Mouse (Mus musculus): Measurements from ENCODE around the gene Larp4b. TPM values are rescaled to one million over a fixed set of nuclear protein-coding genes. Genes with fewer than 3 reads are reported as not detected.

Larp4b gene
- polyA plus RNA-seq, 1 experiment from 2014 or later, result 34.5 TPM

DNA sequence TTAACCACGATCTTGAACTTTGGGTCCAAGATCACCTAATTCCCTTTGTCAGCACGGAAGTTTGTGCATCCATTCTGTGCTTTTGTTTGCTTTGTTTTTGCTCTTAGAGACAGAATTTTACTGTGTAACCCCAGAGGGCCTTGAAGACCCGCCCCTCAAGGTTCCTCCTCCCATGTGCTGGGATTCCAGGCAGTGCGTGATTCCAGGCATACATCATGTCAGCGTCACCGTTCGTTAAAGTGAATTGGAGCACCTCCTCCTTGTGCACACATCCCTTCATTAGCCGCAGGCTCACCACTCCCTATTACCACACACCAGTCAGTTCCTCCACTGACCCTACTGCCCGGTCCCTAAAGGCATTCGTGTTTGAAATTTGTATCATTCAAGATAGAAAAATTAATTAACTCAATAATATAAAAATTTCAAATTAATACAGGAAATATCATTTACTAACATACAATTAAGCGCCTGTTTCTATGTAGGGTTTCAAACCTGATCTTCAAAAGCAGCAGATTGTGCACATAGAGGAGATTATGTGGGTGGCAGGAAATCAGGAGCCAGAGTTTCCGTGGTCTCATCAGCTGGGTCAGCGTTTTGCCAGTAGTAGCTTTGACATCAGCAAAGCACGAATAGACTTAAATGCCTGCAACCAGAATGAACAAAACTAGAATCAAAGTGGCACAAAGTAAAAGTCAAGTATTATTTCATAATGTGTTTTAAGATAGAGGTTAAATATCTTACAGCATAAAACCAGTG is 11.4 kb upstream of the Larp4b start:
- H3K36me3 ChIP-seq, result no peaks in the 10 kb centered on the region
- 71% methylated on average over 14 of the region's 14 CpGs for WGBS
- H3K4me1 ChIP-seq, result no peaks in the 10 kb centered on the region
- H3K4me3 ChIP-seq (replicated peaks), result no peak overlapping the region
- no peaks in the 10 kb centered on the region for H3K27me3 ChIP-seq
- H3K9ac ChIP-seq, result no peak overlapping the region
- H3K27ac ChIP-seq, result no peak overlapping the region
- no peaks in the 10 kb centered on the region for H3K9me3 ChIP-seq (replicated peaks)
- ATAC-seq (replicated peaks; ENCODE audit: low FRiP score), result no peak
- no peak overlapping the region for H3K4me2 ChIP-seq

DNA sequence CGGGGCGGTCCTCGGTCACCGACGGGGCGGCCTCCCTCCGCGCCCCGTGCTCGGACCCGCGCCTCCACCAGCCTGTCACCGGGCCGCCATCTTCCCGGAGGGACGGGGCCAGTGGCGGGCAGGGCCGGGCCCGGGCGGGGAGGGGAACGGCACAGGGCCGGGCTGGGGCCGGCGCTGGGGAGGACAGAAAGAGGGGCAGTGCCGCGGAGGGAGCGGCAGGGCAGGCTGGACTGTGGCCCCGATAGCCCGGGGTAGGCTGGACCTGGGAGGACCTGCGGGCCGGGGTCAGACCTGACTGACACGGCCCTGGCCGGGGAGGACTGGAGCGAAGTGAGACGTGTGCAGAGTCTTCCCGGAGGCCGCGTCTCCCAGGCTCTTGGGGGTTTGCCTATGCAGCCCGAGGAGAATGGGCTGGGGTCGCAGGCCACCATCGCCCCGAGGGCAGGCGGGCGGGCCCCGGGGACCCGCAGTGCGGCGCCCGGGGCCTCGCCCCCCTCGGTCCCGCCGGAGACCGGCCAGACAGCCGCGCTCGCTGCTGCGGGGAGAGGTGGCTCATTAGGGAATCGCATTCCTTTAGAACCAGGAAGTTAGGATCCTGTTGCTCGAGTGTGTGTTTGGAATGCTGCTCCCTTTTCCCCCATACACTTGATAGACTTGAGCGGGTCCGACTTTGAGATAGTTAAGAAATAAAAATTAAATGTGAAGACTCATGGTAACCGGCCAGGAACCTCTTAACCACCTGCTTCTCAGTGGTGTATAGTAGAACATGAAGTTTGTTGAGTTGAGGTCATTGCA is 702 bp downstream of the Larp4b start:
- ATAC-seq (replicated peaks; ENCODE audit: low FRiP score), result peak; percentile 77
- Histone ChIP-seq H3K4me3 (replicated peaks) (peak overlapping the region; percentile 99), H3K9ac (peak overlapping the region; percentile 93)

DNA sequence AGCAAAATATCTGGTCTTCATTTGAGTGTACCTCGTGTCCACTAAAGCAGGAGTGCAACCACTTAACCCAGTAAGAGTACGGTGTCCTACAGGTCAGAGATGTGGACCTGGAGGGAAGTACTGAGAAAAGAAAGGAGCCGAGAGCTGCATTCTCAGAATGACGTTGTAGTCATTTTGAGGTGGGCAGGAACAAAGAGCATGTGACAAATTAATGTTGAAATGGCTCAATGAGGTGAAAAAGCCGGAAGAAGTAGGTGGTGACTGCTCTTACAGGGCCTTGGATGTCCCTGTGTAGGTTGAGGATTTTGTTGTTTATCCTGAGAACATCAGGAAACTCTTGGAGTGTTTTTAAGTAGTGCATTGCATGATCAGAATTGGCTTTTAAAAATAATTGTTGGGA is 5.6 kb downstream of the Larp4b start:
- no peaks in the 10 kb centered on the region for H3K9me3 ChIP-seq (replicated peaks)
- peaks cover 30% of the 10 kb centered on the region for H3K4me1 ChIP-seq
- H3K27ac ChIP-seq, result no peak overlapping the region
- no peaks in the 10 kb centered on the region for H3K36me3 ChIP-seq
- no peak overlapping the region for H3K4me3 ChIP-seq (replicated peaks)
- no peak for ATAC-seq (replicated peaks; ENCODE audit: low FRiP score)
- WGBS, result 81% methylated on average over 5 of the region's 5 CpGs
- H3K4me2 ChIP-seq, result no peak overlapping the region
- H3K27me3 ChIP-seq, result no peaks in the 10 kb centered on the region
- no peak overlapping the region for H3K9ac ChIP-seq

More for the DNA sequence above, 702 bp downstream of the Larp4b start:
- Histone ChIP-seq H3K27me3 (no peaks in the 10 kb centered on the region), H3K36me3 (no peaks in the 10 kb centered on the region), H3K9me3 (replicated peaks) (no peaks in the 10 kb centered on the region), H3K4me2 (peak overlapping the region; percentile 66), H3K27ac (peak overlapping the region; percentile 96), H3K4me1 (peaks cover 30% of the 10 kb centered on the region)
- 0% methylated on average over 60 of the region's 63 CpGs for WGBS

DNA sequence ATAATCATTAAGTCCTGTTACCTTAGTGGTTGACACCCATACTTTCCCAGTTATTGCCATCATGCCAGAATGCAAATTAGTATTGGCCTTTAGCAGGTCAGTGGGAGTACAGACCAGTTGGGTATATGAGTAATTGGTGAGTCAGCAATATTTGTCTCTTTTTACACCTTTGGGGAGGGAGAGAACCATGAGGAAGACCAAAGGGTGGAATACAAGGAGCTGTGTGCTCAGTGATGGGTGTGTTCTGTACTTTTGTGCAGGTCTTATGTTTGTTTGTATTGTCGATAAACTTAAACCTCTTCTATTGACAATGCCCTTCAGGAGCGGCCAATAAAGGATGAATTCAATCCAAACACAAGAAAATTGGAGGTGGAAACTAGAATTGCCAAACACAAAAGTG is 6.8 kb downstream of the Larp4b start:
- H3K4me3 ChIP-seq (replicated peaks), result no peak overlapping the region
- H3K9ac ChIP-seq, result no peak overlapping the region
- peaks cover 25% of the 10 kb centered on the region for H3K4me1 ChIP-seq
- no peak for ATAC-seq (replicated peaks; ENCODE audit: low FRiP score)
- no peaks in the 10 kb centered on the region for H3K9me3 ChIP-seq (replicated peaks)
- no peak overlapping the region for H3K4me2 ChIP-seq
- no peaks in the 10 kb centered on the region for H3K27me3 ChIP-seq
- WGBS, result 91% methylated on average over 2 of the region's 2 CpGs
- no peaks in the 10 kb centered on the region for H3K36me3 ChIP-seq
- H3K27ac ChIP-seq, result no peak overlapping the region

DNA sequence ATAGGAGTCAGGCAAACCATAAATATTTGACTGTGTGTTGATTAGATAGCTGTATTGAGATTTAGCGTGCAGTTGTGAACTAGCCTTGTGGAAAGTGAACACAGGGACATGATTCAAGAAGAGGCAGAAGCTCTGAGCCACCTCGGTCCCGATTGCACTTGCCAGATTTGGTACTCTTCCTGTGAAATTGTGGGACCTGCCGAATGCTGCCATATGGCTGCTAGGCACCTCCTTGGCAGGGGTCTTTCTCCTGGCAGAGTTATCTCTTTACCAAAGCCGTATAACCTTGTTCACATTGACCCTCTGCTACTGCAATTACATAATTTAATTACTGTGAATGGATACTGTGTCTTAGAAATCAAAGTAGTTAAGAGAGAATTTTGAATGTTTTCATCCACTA is 12.6 kb downstream of the Larp4b start:
- 65% methylated on average over 5 of the region's 5 CpGs for WGBS
- no peak overlapping the region for H3K27ac ChIP-seq
- no peak overlapping the region for H3K9ac ChIP-seq
- H3K4me3 ChIP-seq (replicated peaks), result no peak overlapping the region
- ATAC-seq (replicated peaks; ENCODE audit: low FRiP score), result no peak
- no peak overlapping the region for H3K4me2 ChIP-seq
- H3K27me3 ChIP-seq, result no peaks in the 10 kb centered on the region
- no peaks in the 10 kb centered on the region; the same call in 1 of the 2 replicates for H3K36me3 ChIP-seq
- H3K9me3 ChIP-seq (replicated peaks), result no peaks in the 10 kb centered on the region
- H3K4me1 ChIP-seq, result 0 out of 2 replicates have a peak, but pooled peaks cover 3% of the 10 kb centered on the region

DNA sequence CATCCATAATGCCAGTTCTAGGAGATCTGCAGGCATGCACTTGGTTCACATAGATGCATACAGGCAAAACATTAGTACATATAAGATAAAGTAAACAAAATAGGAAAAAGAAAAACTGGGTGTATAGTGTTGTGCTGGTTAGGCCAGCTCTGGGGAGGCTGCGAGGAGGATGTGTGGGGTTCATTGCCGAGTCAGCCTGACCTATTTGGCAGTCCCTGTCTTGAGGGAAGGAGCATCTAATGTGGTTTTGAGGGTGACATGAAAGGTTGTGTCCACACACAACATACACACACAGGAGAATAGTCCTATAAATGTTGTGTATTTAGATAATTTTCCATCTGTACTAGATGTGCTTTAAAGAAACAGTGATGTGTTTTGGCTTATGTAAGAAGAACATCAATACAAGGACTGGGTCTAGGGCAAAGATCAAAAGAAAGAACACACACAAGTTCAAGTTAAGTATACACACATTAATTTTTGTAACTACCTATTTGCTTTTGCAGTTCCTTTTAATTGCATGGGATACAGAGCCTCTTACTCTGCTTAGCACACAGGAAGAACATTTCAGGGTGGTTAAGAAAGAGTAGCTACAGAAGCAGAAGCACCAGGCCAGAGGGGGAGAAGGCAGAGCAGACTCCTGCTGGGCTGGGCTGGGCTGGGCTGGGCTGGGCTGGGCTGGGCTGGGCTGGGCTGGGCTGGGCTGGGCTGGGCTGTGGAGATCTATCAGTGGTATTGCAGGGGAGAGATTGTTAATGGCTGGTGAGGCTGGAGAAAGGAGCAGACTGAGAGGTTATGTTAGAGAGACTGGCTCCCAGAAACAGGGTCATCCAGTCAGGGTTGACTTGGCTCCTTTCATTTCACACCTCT is 13.5 kb downstream of the Larp4b start:
- H3K4me3 ChIP-seq (replicated peaks), result no peak overlapping the region
- no peak overlapping the region for H3K9ac ChIP-seq
- no peaks in the 10 kb centered on the region for H3K27me3 ChIP-seq
- WGBS, result 72% methylated on average over 2 of the region's 2 CpGs
- 0 out of 2 replicates have a peak, but pooled peaks cover 3% of the 10 kb centered on the region for H3K4me1 ChIP-seq
- H3K9me3 ChIP-seq (replicated peaks), result no peaks in the 10 kb centered on the region
- ATAC-seq (replicated peaks; ENCODE audit: low FRiP score), result peak; percentile 83
- no peak overlapping the region for H3K27ac ChIP-seq
- H3K36me3 ChIP-seq, result no peaks in the 10 kb centered on the region; the same call in 1 of the 2 replicates
- H3K4me2 ChIP-seq, result no peak overlapping the region

DNA sequence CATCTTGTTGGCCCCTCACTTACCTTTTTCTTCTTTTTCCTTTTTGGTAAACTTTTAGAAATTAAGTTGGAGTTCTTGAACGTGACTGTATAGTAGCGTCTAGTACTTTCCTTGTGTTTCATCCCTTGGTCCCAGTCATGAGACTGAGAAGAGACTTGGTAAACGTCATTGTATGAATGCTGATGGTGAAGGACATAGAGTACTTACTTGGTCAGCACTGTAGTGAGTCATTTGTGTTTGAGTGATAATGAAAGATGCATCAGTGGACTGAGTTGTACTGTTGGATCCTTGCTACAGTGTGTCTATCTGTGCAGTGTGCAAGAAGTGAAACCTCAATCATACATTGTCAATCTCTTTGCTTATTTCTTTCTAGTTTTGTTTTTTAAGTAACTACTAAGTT is 20.1 kb downstream of the Larp4b start:
- WGBS, result 95% methylated on average over 3 of the region's 3 CpGs

DNA sequence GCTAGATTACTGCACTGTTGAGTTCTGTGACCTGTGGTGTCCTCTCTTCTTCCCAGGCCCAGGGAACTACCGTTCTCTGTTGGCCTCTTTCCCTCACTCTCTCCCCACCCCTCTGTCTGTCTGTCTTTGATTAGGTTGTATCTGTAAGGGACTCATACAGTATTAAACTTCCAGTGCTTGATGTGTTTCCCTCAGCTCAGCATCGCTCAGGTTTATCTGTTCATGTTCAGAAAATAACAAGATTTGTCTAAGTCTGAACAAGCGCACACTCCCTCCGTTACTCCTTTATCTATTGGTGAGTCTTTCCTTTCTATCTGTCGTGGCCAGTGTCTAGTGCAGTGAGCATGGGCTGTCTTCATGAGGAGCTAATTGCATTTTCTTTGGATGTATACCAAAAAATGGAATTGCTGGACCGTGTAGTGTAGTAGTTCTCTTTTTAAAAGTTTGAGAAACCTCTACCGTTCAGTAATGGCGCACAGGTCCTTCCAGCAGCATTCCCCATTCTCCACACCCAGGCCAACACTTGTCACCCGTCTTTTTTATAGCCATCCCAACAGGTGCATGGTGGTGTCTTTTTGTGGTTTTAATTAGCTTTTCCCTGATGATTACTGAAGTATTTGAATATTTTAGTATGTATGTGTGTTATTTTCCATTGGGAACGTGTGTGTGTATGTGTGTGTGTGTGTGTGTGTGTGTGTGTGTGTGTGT is 27.3 kb downstream of the Larp4b start:
- peaks cover 36% of the 10 kb centered on the region for H3K36me3 ChIP-seq
- H3K27me3 ChIP-seq, result no peaks in the 10 kb centered on the region
- no peaks in the 10 kb centered on the region for H3K9me3 ChIP-seq (replicated peaks)
- 81% methylated on average over 10 of the region's 10 CpGs for WGBS
- no peak for ATAC-seq (replicated peaks; ENCODE audit: low FRiP score)
- H3K4me1 ChIP-seq, result no peaks in the 10 kb centered on the region
- H3K27ac ChIP-seq, result no peak overlapping the region
- H3K9ac ChIP-seq, result no peak overlapping the region
- H3K4me2 ChIP-seq, result no peak overlapping the region
- no peak overlapping the region for H3K4me3 ChIP-seq (replicated peaks)

More for the DNA sequence above, 20.1 kb downstream of the Larp4b start:
- Histone ChIP-seq H3K27ac (no peak overlapping the region), H3K4me2 (no peak overlapping the region), H3K4me3 (replicated peaks) (no peak overlapping the region), H3K9me3 (replicated peaks) (no peaks in the 10 kb centered on the region), H3K9ac (no peak overlapping the region), H3K4me1 (no peaks in the 10 kb centered on the region), H3K36me3 (no peaks in the 10 kb centered on the region; the same call in 1 of the 2 replicates), H3K27me3 (no peaks in the 10 kb centered on the region)
- ATAC-seq (replicated peaks; ENCODE audit: low FRiP score), result no peak

DNA sequence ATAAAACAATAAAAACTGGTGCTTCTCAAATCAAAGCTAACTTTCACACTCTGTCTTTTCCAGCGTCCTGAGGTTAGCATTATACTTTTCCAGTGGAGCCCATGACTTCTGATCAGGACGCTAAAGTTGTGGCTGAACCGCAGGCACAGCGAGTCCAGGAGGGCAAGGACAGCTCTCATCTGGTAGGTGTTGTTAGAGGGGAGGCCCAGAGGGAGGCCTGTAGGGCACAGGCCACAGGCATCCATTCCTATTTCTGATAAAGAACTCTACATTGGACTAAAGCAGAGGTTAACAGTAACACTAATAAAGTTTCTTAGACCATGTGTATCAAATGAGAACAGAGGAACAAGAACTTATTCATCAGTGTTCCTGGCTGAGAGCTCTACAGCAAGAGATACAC is 28.4 kb downstream of the Larp4b start:
- Histone ChIP-seq H3K27me3 (no peaks in the 10 kb centered on the region), H3K9ac (no peak overlapping the region), H3K36me3 (peaks cover 41% of the 10 kb centered on the region), H3K4me3 (replicated peaks) (no peak overlapping the region), H3K27ac (no peak overlapping the region), H3K4me1 (no peaks in the 10 kb centered on the region), H3K9me3 (replicated peaks) (no peaks in the 10 kb centered on the region), H3K4me2 (no peak overlapping the region)
- WGBS, result 88% methylated on average over 4 of the region's 4 CpGs
- ATAC-seq (replicated peaks; ENCODE audit: low FRiP score), result no peak

DNA sequence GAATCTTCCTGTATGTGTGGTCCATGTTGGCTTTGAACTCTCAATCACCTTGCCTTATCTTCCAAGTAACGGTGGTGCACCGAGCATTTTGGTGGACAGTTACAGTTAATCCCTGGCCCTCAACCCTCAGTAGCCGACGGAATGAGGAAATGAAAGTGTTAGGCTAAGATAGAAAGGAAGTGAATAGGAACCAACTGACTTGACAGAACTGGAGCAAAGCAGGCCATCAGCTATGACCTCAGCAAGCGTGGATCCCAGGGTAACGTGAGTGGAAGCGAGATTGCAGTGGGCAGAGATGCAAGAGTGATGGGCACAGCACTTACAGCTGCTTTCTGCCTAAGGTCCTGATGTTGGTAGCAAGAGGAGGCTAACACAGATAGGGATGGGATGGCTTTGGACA is 31.5 kb downstream of the Larp4b start:
- Histone ChIP-seq H3K27me3 (no peaks in the 10 kb centered on the region), H3K4me1 (no peaks in the 10 kb centered on the region), H3K27ac (no peak overlapping the region), H3K9me3 (replicated peaks) (no peaks in the 10 kb centered on the region), H3K9ac (no peak overlapping the region), H3K4me2 (no peak overlapping the region), H3K36me3 (peaks cover 71% of the 10 kb centered on the region), H3K4me3 (replicated peaks) (no peak overlapping the region)
- WGBS, result 91% methylated on average over 7 of the region's 7 CpGs
- ATAC-seq (replicated peaks; ENCODE audit: low FRiP score), result no peak

DNA sequence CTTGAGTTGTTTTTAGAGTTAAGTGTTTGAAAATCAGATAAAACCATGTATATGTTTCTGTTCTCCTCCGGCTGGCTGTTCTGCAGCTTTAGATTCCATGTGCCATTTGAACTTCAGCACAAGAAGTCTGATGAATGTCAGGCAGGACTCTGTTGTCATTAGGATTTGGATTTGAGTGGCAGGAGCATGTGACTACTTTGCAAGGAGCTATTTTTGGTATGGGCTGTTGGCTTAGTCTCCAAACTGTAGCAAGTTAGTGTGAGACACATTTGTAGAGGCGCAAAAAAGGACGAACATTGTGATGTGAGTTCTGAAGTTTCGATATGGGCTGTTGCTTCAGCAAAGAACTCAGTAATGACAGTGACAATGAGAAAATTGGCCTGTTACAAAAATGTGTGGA is 34.0 kb downstream of the Larp4b start:
- H3K27me3 ChIP-seq, result no peaks in the 10 kb centered on the region
- no peaks in the 10 kb centered on the region for H3K9me3 ChIP-seq (replicated peaks)
- H3K9ac ChIP-seq, result no peak overlapping the region
- H3K4me3 ChIP-seq (replicated peaks), result no peak overlapping the region
- ATAC-seq (replicated peaks; ENCODE audit: low FRiP score), result no peak
- WGBS, result 92% methylated on average over 4 of the region's 4 CpGs
- no peak overlapping the region for H3K27ac ChIP-seq
- H3K36me3 ChIP-seq, result peaks cover 78% of the 10 kb centered on the region
- H3K4me1 ChIP-seq, result no peaks in the 10 kb centered on the region
- no peak overlapping the region for H3K4me2 ChIP-seq

All from kidney, embryonic 15.5 days (tissue).